20 mouse cellular contexts compared by ENCODE assay signal in the genomic region with DNA sequence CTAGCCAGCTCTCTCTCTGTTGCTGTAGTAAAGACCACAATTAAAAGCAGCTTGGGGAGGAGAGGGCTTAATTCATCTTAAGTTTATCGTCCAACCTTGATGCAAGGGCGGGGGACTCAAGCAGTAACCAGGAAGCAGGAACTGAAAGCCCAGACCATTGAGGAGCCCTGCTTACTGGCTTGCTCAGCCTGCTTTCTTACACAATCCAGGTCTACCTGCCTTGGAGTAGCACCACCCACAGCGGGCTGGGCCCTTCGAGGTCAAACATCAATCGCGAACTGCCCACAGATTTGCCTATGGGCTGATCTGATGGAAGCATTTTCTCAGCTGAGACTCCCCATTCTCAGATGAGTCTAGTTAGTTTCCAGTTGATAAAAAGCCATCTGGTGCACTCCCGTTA.
DNase-seq lines count a peak whose midpoint lies in the region; ATAC-seq and TF ChIP-seq lines count a peak whose summit lies in the region.
"Had no signal": no experiment of that assay in that cellular context is flagged by ENCODE, and none has a peak within 500 bp of the region (broad histone marks: within the 10 kb centered on the region; RNA-seq: fewer than 3 reads in every experiment).

No protein-coding gene starts in this region.

- 27% methylated on average over 7 of the region's 7 CpGs for WGBS in intestine, postnatal 0 days
- 53% methylated on average over 7 of the region's 7 CpGs for WGBS in stomach, postnatal 0 days

- no peak overlapping the region for H3K9ac ChIP-seq in intestine, postnatal 0 days (ENCODE audit: low read depth, low read length)
- no peak overlapping the region for H3K9ac ChIP-seq in stomach, postnatal 0 days (ENCODE audit: low read length)
- H3K9ac ChIP-seq: embryonic facial prominence, embryonic 12.5 days; embryonic facial prominence, embryonic 15.5 days; forebrain, postnatal 0 days; hindbrain, embryonic 12.5 days; hindbrain, embryonic 15.5 days had no signal

- ATAC-seq in granulocyte monocyte progenitor cell, adult 5-6 weeks (replicated peaks; ENCODE audit: poor library complexity, severe bottlenecking) = peak; percentile 30; the same call in 1 of the 2 replicates
- ATAC-seq in intestine, postnatal 0 days = peak; percentile 75
- no peak for ATAC-seq in stomach, postnatal 0 days (ENCODE audit: low FRiP score, low TSS enrichment)
- ATAC-seq: activated CD4-positive, CD25-positive, alpha-beta regulatory T cell, adult 4 months; forebrain, embryonic 14.5 days; forebrain, postnatal 0 days had no signal

- no peak overlapping the region for H3K4me3 ChIP-seq in intestine, postnatal 0 days (ENCODE audit: low read depth, low read length)
- H3K4me3 ChIP-seq in stomach, postnatal 0 days (ENCODE audit: low read depth, low read length) = no peak overlapping the region
- H3K4me3 ChIP-seq: embryonic facial prominence, embryonic 12.5 days; embryonic facial prominence, embryonic 15.5 days; heart, adult 2 months; hindbrain, embryonic 12.5 days; hindbrain, embryonic 15.5 days had no signal

- TF ChIP-seq CTCF in intestine, postnatal 0 days (IDR thresholded peaks at IDR 0.05; ENCODE audit: low read depth) = no peak
- no peak for TF ChIP-seq CTCF in stomach, postnatal 0 days (IDR thresholded peaks at IDR 0.05; ENCODE audit: low read depth)

- no peak overlapping the region for H3K4me2 ChIP-seq in intestine, postnatal 0 days (replicated peaks; ENCODE audit: low read depth)
- H3K4me2 ChIP-seq in stomach, postnatal 0 days (replicated peaks; ENCODE audit: low read depth) = no peak overlapping the region

- DNase-seq in cerebellum, postnatal 10 days = peak; percentile 28 to 33
- DNase-seq in cerebellum, postnatal 25 days = no peak
- peak; percentile 26 for DNase-seq in stomach, postnatal 0 days (ENCODE audit: low spot score)
- no peak for DNase-seq in spleen, postnatal 14 days (ENCODE audit: low spot score in 2 of 2)
- DNase-seq in heart, adult 8-10 months (ENCODE audit: low spot score) = no peak
- DNase-seq: adrenal gland, adult 8-10 months; adrenal gland, postnatal 25 days; cerebellum, adult 11-12 months; cerebellum, adult 8-10 months; forebrain, postnatal 0 days; gastrocnemius, postnatal 25 days; heart, adult 2 months had no signal

- no peaks in the 10 kb centered on the region for H3K4me1 ChIP-seq in intestine, postnatal 0 days (replicated peaks; ENCODE audit: control insufficient read depth, insufficient read depth, low read length)
- no peaks in the 10 kb centered on the region for H3K4me1 ChIP-seq in stomach, postnatal 0 days (replicated peaks; ENCODE audit: control insufficient read depth, insufficient read depth)
- H3K4me1 ChIP-seq: embryonic facial prominence, embryonic 15.5 days had no signal

- H3K27me3 ChIP-seq in intestine, postnatal 0 days (replicated peaks; ENCODE audit: control insufficient read depth, insufficient read depth, low read length) = no peaks in the 10 kb centered on the region
- no peaks in the 10 kb centered on the region; the same call in 1 of the 2 replicates for H3K27me3 ChIP-seq in stomach, postnatal 0 days (ENCODE audit: control insufficient read depth, insufficient read depth, low read length)
- H3K27me3 ChIP-seq: embryonic facial prominence, embryonic 15.5 days; hindbrain, embryonic 15.5 days had no signal

- no peaks in the 10 kb centered on the region for H3K9me3 ChIP-seq in intestine, postnatal 0 days (ENCODE audit: control insufficient read depth)
- no peaks in the 10 kb centered on the region for H3K9me3 ChIP-seq in stomach, postnatal 0 days (ENCODE audit: control insufficient read depth, low read length)
- H3K9me3 ChIP-seq: embryonic facial prominence, embryonic 12.5 days; embryonic facial prominence, embryonic 15.5 days; hindbrain, embryonic 12.5 days; hindbrain, embryonic 15.5 days had no signal

- TF ChIP-seq EP300 in stomach, postnatal 0 days (optimal IDR thresholded peaks at IDR 0.05) = no peak

- no peaks in the 10 kb centered on the region for H3K36me3 ChIP-seq in intestine, postnatal 0 days (ENCODE audit: control insufficient read depth, insufficient read depth)
- H3K36me3 ChIP-seq in stomach, postnatal 0 days (ENCODE audit: control insufficient read depth, insufficient read depth, low read length) = no peaks in the 10 kb centered on the region
- H3K36me3 ChIP-seq: embryonic facial prominence, embryonic 12.5 days; embryonic facial prominence, embryonic 15.5 days; hindbrain, embryonic 12.5 days; hindbrain, embryonic 15.5 days had no signal

- no peak overlapping the region for H3K27ac ChIP-seq in intestine, postnatal 0 days (ENCODE audit: low read depth, low read length)
- no peak overlapping the region for H3K27ac ChIP-seq in stomach, postnatal 0 days (replicated peaks)
- H3K27ac ChIP-seq: embryonic facial prominence, embryonic 12.5 days; embryonic facial prominence, embryonic 15.5 days; heart, adult 2 months; hindbrain, embryonic 12.5 days; hindbrain, embryonic 15.5 days had no signal

Comparison
In these comparisons a context has a peak if more than half of its experiments do, and no peak if none do; other contexts are left out.
1. DNase-seq: peak in cerebellum, postnatal 10 days (2 of 2) and stomach, postnatal 0 days (single experiment); none in cerebellum, postnatal 25 days (0 of 2), spleen, postnatal 14 days (0 of 2) and heart, adult 8-10 months (single experiment).